10 mouse cellular contexts compared by ENCODE assay signal in genomic region chr14:104676810-104677209, GRCm38 (mm10).
DNase-seq lines count a peak whose midpoint lies in the region; ATAC-seq lines count a peak whose summit lies in the region.
"Had no signal": no experiment of that assay in that cellular context is flagged by ENCODE, and none has a peak within 500 bp of the region (broad histone marks: within the 10 kb centered on the region; RNA-seq: fewer than 3 reads in every experiment).

No protein-coding gene starts in this region.

- H3K9me3 ChIP-seq in kidney, embryonic 14.5 days (ENCODE audit: control insufficient read depth, low read length): no peaks in the 10 kb centered on the region
- no peaks in the 10 kb centered on the region for H3K9me3 ChIP-seq in hindbrain, embryonic 14.5 days (ENCODE audit: control insufficient read depth, low read length)
- no peaks in the 10 kb centered on the region for H3K9me3 ChIP-seq in neural tube, embryonic 11.5 days (ENCODE audit: control insufficient read depth, low read length)

- WGBS in kidney, embryonic 14.5 days: 3% methylated on average over 7 of the region's 7 CpGs
- 4% methylated on average over 7 of the region's 7 CpGs for WGBS in hindbrain, embryonic 14.5 days
- WGBS in neural tube, embryonic 11.5 days: 7% methylated on average over 7 of the region's 7 CpGs

- no peak overlapping the region for H3K27ac ChIP-seq in kidney, embryonic 14.5 days (ENCODE audit: low read depth, low read length)
- 0 out of 2 replicates have a peak overlapping the region, but pooled peaks have one; percentile 41 for H3K27ac ChIP-seq in hindbrain, embryonic 14.5 days
- peak overlapping the region; percentile 76 for H3K27ac ChIP-seq in neural tube, embryonic 11.5 days (ENCODE audit: low read depth, low read length)
- H3K27ac ChIP-seq: layer of hippocampus, adult 2 months had no signal

- no peak overlapping the region for H3K4me3 ChIP-seq in kidney, embryonic 14.5 days (ENCODE audit: low read length)
- no peak overlapping the region for H3K4me3 ChIP-seq in hindbrain, embryonic 14.5 days (replicated peaks; ENCODE audit: low read length)
- no peak overlapping the region for H3K4me3 ChIP-seq in neural tube, embryonic 11.5 days (ENCODE audit: low read depth, low read length)
- H3K4me3 ChIP-seq: layer of hippocampus, adult 2 months had no signal

- no peak overlapping the region for H3K9ac ChIP-seq in kidney, embryonic 14.5 days (ENCODE audit: low read depth, low read length)
- H3K9ac ChIP-seq in hindbrain, embryonic 14.5 days: peak overlapping the region; percentile 31; the same call in 1 of the 2 replicates
- peak overlapping the region; percentile 29 for H3K9ac ChIP-seq in neural tube, embryonic 11.5 days (ENCODE audit: low read length)
- H3K9ac ChIP-seq: lung, embryonic 14.5 days had no signal

- H3K27me3 ChIP-seq in kidney, embryonic 14.5 days (ENCODE audit: control insufficient read depth, insufficient read depth, low read length): no peaks in the 10 kb centered on the region
- H3K27me3 ChIP-seq in hindbrain, embryonic 14.5 days (ENCODE audit: control insufficient read depth, insufficient read depth, low read length): no peaks in the 10 kb centered on the region
- H3K27me3 ChIP-seq in neural tube, embryonic 11.5 days (ENCODE audit: control insufficient read depth, insufficient read depth, low read length): no peaks in the 10 kb centered on the region

- no peak for DNase-seq in kidney, postnatal 10 days
- DNase-seq in embryo, embryonic 9.5 days (ENCODE audit: extremely low spot score): peak; percentile 39
- no peak for DNase-seq in hindbrain, embryonic 14.5 days (ENCODE audit: low spot score)
- peak; percentile 77 for DNase-seq in neural tube, embryonic 11.5 days (ENCODE audit: low spot score)
- DNase-seq in right cerebral cortex, adult 2 months (ENCODE audit: low spot score in 2 of 2): no peak
- no peak for DNase-seq in T-cell, adult 2 months (ENCODE audit: low spot score)
- DNase-seq in gastrocnemius, postnatal 25 days: no peak
- DNase-seq: lung, embryonic 14.5 days had no signal

- H3K4me2 ChIP-seq in kidney, embryonic 14.5 days (replicated peaks; ENCODE audit: low read depth, low read length): no peak overlapping the region
- peak overlapping the region; percentile 24 for H3K4me2 ChIP-seq in hindbrain, embryonic 14.5 days (replicated peaks)
- peak overlapping the region; percentile 12; the same call in 1 of the 2 replicates for H3K4me2 ChIP-seq in neural tube, embryonic 11.5 days (ENCODE audit: low read depth)
- H3K4me2 ChIP-seq: lung, embryonic 14.5 days had no signal

- H3K36me3 ChIP-seq in kidney, embryonic 14.5 days (ENCODE audit: control insufficient read depth, insufficient read depth, low read length): no peaks in the 10 kb centered on the region
- H3K36me3 ChIP-seq in hindbrain, embryonic 14.5 days (replicated peaks; ENCODE audit: control insufficient read depth, insufficient read depth): no peaks in the 10 kb centered on the region
- H3K36me3 ChIP-seq in neural tube, embryonic 11.5 days (ENCODE audit: control insufficient read depth, insufficient read depth, low read length): no peaks in the 10 kb centered on the region

- peak; percentile 93 for ATAC-seq in kidney, embryonic 14.5 days (ENCODE audit: low FRiP score, low TSS enrichment)
- peak; percentile 89 for ATAC-seq in hindbrain, embryonic 14.5 days (ENCODE audit: low FRiP score)
- peak; percentile 95 for ATAC-seq in neural tube, embryonic 11.5 days (ENCODE audit: insufficient read depth, low FRiP score, low TSS enrichment)

- no peaks in the 10 kb centered on the region for H3K4me1 ChIP-seq in kidney, embryonic 14.5 days (ENCODE audit: control insufficient read depth, insufficient read depth, low read length)
- peaks cover 10% of the 10 kb centered on the region; the same call in 1 of the 2 replicates for H3K4me1 ChIP-seq in hindbrain, embryonic 14.5 days (replicated peaks; ENCODE audit: control insufficient read depth, insufficient read depth, low read length)
- peaks cover 10% of the 10 kb centered on the region; the same call in 1 of the 2 replicates for H3K4me1 ChIP-seq in neural tube, embryonic 11.5 days (ENCODE audit: control insufficient read depth, insufficient read depth, low read length)

Comparison
In these comparisons a context has a peak if more than half of its experiments do, and no peak if none do; other contexts are left out.
1. DNase-seq: peak in embryo, embryonic 9.5 days (single experiment) and neural tube, embryonic 11.5 days (single experiment); none in kidney, postnatal 10 days (single experiment), hindbrain, embryonic 14.5 days (single experiment), right cerebral cortex, adult 2 months (0 of 2), T-cell, adult 2 months (single experiment) and gastrocnemius, postnatal 25 days (single experiment).
2. Peak in every context shown above with its lines, with median percentiles within 50 percentile points of each other: ATAC-seq.